ENCODE assay signal across 21 mouse cellular contexts in genomic region chr10:89307566-89307965, GRCm38 (mm10). TPM values are rescaled to one million over a fixed set of nuclear protein-coding genes. Genes with fewer than 3 reads are reported as not detected.
A peak's percentile ranks its signal among the peaks of the same experiment; 100 is the strongest.
DNase-seq lines count a peak whose midpoint lies in the region; TF ChIP-seq lines count a peak whose summit lies in the region.
"Had no signal": no experiment of that assay in that cellular context is flagged by ENCODE, and none has a peak within 500 bp of the region (broad histone marks: within the 10 kb centered on the region; RNA-seq: fewer than 3 reads in every experiment).

No protein-coding gene starts in this region.

- no peak overlapping the region for H3K27ac ChIP-seq in ES-E14 (ENCODE audit: insufficient read depth, low read depth, low read length, poor library complexity, severe bottlenecking)
- H3K27ac ChIP-seq in embryonic fibroblast, embryonic 13.5 days (ENCODE audit: insufficient read depth, low read length) = peak overlapping the region; percentile 65
- H3K27ac ChIP-seq: embryonic facial prominence, embryonic 13.5 days; embryonic facial prominence, embryonic 15.5 days; forebrain, embryonic 13.5 days; forebrain, embryonic 15.5 days had no signal

- DNase-seq in 3T3-L1 (ENCODE audit: low read depth, low spot score) (peak; percentile 84), ES-E14 (ENCODE audit: low read depth, low spot score) (no peak), NIH3T3 (ENCODE audit: low read depth) (peak; percentile 4)
- no peak for DNase-seq in embryo, embryonic 9.5 days (ENCODE audit: extremely low spot score)
- DNase-seq in lung, postnatal 25 days (ENCODE audit: low spot score) = no peak
- no peak for DNase-seq in thymus, postnatal 25 days
- DNase-seq: adrenal gland, adult 2 months; adrenal gland, postnatal 10 days; adrenal gland, postnatal 25 days; cerebellum, adult 11-12 months; cerebellum, adult 2 months; cerebellum, adult 9-10 months; cerebellum, postnatal 10 days; cerebellum, postnatal 25 days; forebrain, postnatal 0 days had no signal

- H3K4me1 ChIP-seq in ES-E14 (ENCODE audit: control insufficient read depth in 2 of 2, insufficient read depth in 2 of 2, low read length in 2 of 2, poor library complexity in 1 of 2) = no peaks in the 10 kb centered on the region
- no peaks in the 10 kb centered on the region for H3K4me1 ChIP-seq in embryonic fibroblast, embryonic 13.5 days (ENCODE audit: control insufficient read depth, insufficient read depth, low read length)
- H3K4me1 ChIP-seq: embryonic facial prominence, embryonic 13.5 days; embryonic facial prominence, embryonic 15.5 days; forebrain, embryonic 13.5 days; forebrain, embryonic 15.5 days had no signal

- no peaks in the 10 kb centered on the region for H3K36me3 ChIP-seq in ES-E14 (ENCODE audit: control insufficient read depth, insufficient read depth, low read length, poor library complexity, severe bottlenecking)
- H3K36me3 ChIP-seq: embryonic facial prominence, embryonic 13.5 days; embryonic facial prominence, embryonic 15.5 days; forebrain, embryonic 15.5 days had no signal

- no peak overlapping the region for H3K9ac ChIP-seq in ES-E14 (ENCODE audit: insufficient read depth, low read depth, low read length, poor library complexity, severe bottlenecking)
- H3K9ac ChIP-seq: embryonic facial prominence, embryonic 13.5 days; embryonic facial prominence, embryonic 15.5 days; forebrain, embryonic 13.5 days; forebrain, embryonic 15.5 days; forebrain, postnatal 0 days had no signal

- in situ Hi-C loops in ES-E14 (cut with MboI; ENCODE audit: low sequenced_read_pairs in 2 of 2, unreplicated experiment in 2 of 2) = no loop called here

- no peak overlapping the region for H3K4me3 ChIP-seq in ES-E14 (ENCODE audit: insufficient read depth in 1 of 2, low read depth in 1 of 2, low read length in 2 of 2, poor library complexity in 1 of 2, severe bottlenecking in 1 of 2)
- H3K4me3 ChIP-seq in embryonic fibroblast, embryonic 13.5 days (ENCODE audit: insufficient read depth, low read length) = no peak overlapping the region
- H3K4me3 ChIP-seq: embryonic facial prominence, embryonic 13.5 days; embryonic facial prominence, embryonic 15.5 days; forebrain, embryonic 13.5 days; forebrain, embryonic 15.5 days had no signal

- no peak for TF ChIP-seq POLR2A in embryonic fibroblast, embryonic 13.5 days (IDR thresholded peaks at IDR 0.05; ENCODE audit: low read depth, low read length)

- no peak for TF ChIP-seq CTCF in embryonic fibroblast, embryonic 13.5 days (IDR thresholded peaks at IDR 0.05; ENCODE audit: borderline replicate concordance, insufficient read depth, low read length)

- H3K9me3 ChIP-seq in ES-E14 (ENCODE audit: control insufficient read depth, insufficient read depth, low read depth, low read length) = no peaks in the 10 kb centered on the region
- H3K9me3 ChIP-seq: embryonic facial prominence, embryonic 13.5 days; embryonic facial prominence, embryonic 15.5 days; forebrain, embryonic 15.5 days had no signal

TF ChIP-seq in ES-E14, 5 proteins besides CTCF, POLR2A, EP300 and RAD21:
- TF ChIP-seq ZC3H11A (IDR thresholded peaks at IDR 0.05; ENCODE audit: borderline replicate concordance, low read depth, low read length) = no peak
- TF ChIP-seq MAFK (IDR thresholded peaks at IDR 0.05; ENCODE audit: insufficient read depth, low read depth, low read length) = peak; percentile 85

RNA-seq across cellular contexts. Expression of gene Ano4, which starts 37.0 kb away (rescaled TPM):
- total RNA-seq in ES-E14 (2012; rRNA removed) = 0.80 and 0.95 TPM in 2 replicates
- polyA plus RNA-seq in embryonic fibroblast, embryonic 13.5 days (2011; ENCODE audit: insufficient read length, low read depth, missing spikeins) = 0.67 TPM in 1 of 2 replicates, not detected in the other
- polyA plus RNA-seq: C2C12 had no signal

Comparison
In these comparisons a context has a peak if more than half of its experiments do, and no peak if none do; other contexts are left out.
1. DNase-seq: peak in 3T3-L1 (single experiment) and NIH3T3 (single experiment); none in ES-E14 (single experiment), embryo, embryonic 9.5 days (single experiment), lung, postnatal 25 days (single experiment) and thymus, postnatal 25 days (single experiment).